Mouse (Mus musculus) frontal cortex, adult 2 months (tissue): ENCODE results near the gene Eif2ak4. TPM values are rescaled to one million over a fixed set of nuclear protein-coding genes. Genes with fewer than 3 reads are reported as not detected.

Experiments used
- DNase-seq, 2 experiments: peaks; one replicate each; pipeline ENCODE4 v3.0.0; 2022; ENCODE audit warnings: low spot score in 1 of 2; ENCODE audit errors: extremely low spot score in 1 of 2
- polyA plus RNA-seq: library from polyadenylated mRNA; depleted of rRNA; stranded (reverse); fragments of >200 nt; gene quantifications from 2 replicates; pipeline ENCODE4 v1.2.3, GENCODE M21; 2012; rRNA removed

Gene Eif2ak4
- polyA plus RNA-seq: 19.1 and 22.0 TPM in 2 replicates

- peak; percentile 98 to 99 for DNase-seq
Measured at GRCm38 (mm10) chr2:118388341-118389335, at the start of gene Eif2ak4. Gene Eif2ak4, plus strand, starts transcription at chr2:118388618.

- DNase-seq: no peak
Measured at GRCm38 (mm10) chr2:118341295-118341694, 47.1 kb upstream of the Eif2ak4 start.

- no peak for DNase-seq
Measured at GRCm38 (mm10) chr2:118343897-118344296, 44.5 kb upstream of the Eif2ak4 start.

- no peak for DNase-seq
Measured at GRCm38 (mm10) chr2:118345535-118345934, 42.9 kb upstream of the Eif2ak4 start.

GRCm38 (mm10) chr2:118353498-118353897, 34.9 kb upstream of the Eif2ak4 start:
- no peak for DNase-seq

- no peak for DNase-seq
Measured at GRCm38 (mm10) chr2:118353916-118354403, 34.5 kb upstream of the Eif2ak4 start.

GRCm38 (mm10) chr2:118355138-118355719, 33.2 kb upstream of the Eif2ak4 start:
- DNase-seq: no peak

- no peak for DNase-seq
Measured at GRCm38 (mm10) chr2:118371841-118372240, 16.6 kb upstream of the Eif2ak4 start.

- no peak for DNase-seq
Measured at GRCm38 (mm10) chr2:118372561-118372900, 15.9 kb upstream of the Eif2ak4 start.

GRCm38 (mm10) chr2:118372901-118373571, 15.4 kb upstream of the Eif2ak4 start, which contains the start of gene Gpr176:
Gene Gpr176, minus strand, starts transcription at chr2:118373419.
- DNase-seq: peak in 1 of 2 experiments; percentile 32

GRCm38 (mm10) chr2:118373572-118374279, 14.7 kb upstream of the Eif2ak4 start:
- peak; percentile 85 to 94 for DNase-seq

GRCm38 (mm10) chr2:118375522-118375921, 12.9 kb upstream of the Eif2ak4 start:
- no peak for DNase-seq

- peak; percentile 20 to 50 for DNase-seq
Measured at GRCm38 (mm10) chr2:118375931-118376330, 12.5 kb upstream of the Eif2ak4 start.

- no peak for DNase-seq
Measured at GRCm38 (mm10) chr2:118379756-118380155, 8.7 kb upstream of the Eif2ak4 start.

GRCm38 (mm10) chr2:118383387-118383786, 5.0 kb upstream of the Eif2ak4 start:
- no peak for DNase-seq

GRCm38 (mm10) chr2:118389569-118389968, 1.2 kb downstream of the Eif2ak4 start:
- no peak for DNase-seq

GRCm38 (mm10) chr2:118390072-118390471, 1.7 kb downstream of the Eif2ak4 start:
- no peak for DNase-seq

GRCm38 (mm10) chr2:118391201-118391600, 2.8 kb downstream of the Eif2ak4 start:
- no peak for DNase-seq

GRCm38 (mm10) chr2:118399751-118400150, 11.3 kb downstream of the Eif2ak4 start:
- no peak for DNase-seq
